Comparison of ENCODE assay signal across 7 mouse cellular contexts in genomic region chr14:61686821-61687341, GRCm38 (mm10).
DNase-seq lines count a peak whose midpoint lies in the region; ATAC-seq and TF ChIP-seq lines count a peak whose summit lies in the region.

No protein-coding gene starts in this region.

- peak; percentile 42 for DNase-seq in ZHBTc4 (ENCODE audit: low read depth, low spot score)
- peak; percentile 72 for DNase-seq in forebrain, embryonic 11.5 days (ENCODE audit: low spot score)
- DNase-seq in heart, postnatal 36 days: peak; percentile 62 to 73
- no peak for DNase-seq in midbrain, postnatal 0 days (ENCODE audit: low spot score)
- peak; percentile 47 to 53 for DNase-seq in thymus, postnatal 36 days

- H3K36me3 ChIP-seq in ES-Bruce4 (ENCODE audit: control insufficient read depth, insufficient read depth, low read length, poor library complexity, severe bottlenecking): no peaks in the 10 kb centered on the region
- H3K36me3 ChIP-seq in forebrain, embryonic 11.5 days (ENCODE audit: control insufficient read depth, insufficient read depth, low read length): no peaks in the 10 kb centered on the region
- no peaks in the 10 kb centered on the region for H3K36me3 ChIP-seq in limb, embryonic 13.5 days
- H3K36me3 ChIP-seq in midbrain, postnatal 0 days (ENCODE audit: insufficient read depth, low read length): no peaks in the 10 kb centered on the region

- H3K27me3 ChIP-seq in ES-Bruce4 (ENCODE audit: control insufficient read depth, insufficient read depth, low read length, poor library complexity, severe bottlenecking): peaks cover 35% of the 10 kb centered on the region
- H3K27me3 ChIP-seq in forebrain, embryonic 11.5 days (ENCODE audit: control insufficient read depth, insufficient read depth, low read length): peaks cover 51% of the 10 kb centered on the region
- peaks cover 60% of the 10 kb centered on the region for H3K27me3 ChIP-seq in limb, embryonic 13.5 days
- H3K27me3 ChIP-seq in midbrain, postnatal 0 days (ENCODE audit: insufficient read depth, low read length): peaks cover 45% of the 10 kb centered on the region

- peak overlapping the region; percentile 42; the same call in 1 of the 2 replicates for H3K9ac ChIP-seq in ES-Bruce4 (ENCODE audit: low read depth, poor library complexity, severe bottlenecking)
- H3K9ac ChIP-seq in forebrain, embryonic 11.5 days (ENCODE audit: low read length): peak overlapping the region; percentile 30; the same call in 1 of the 2 replicates
- H3K9ac ChIP-seq in limb, embryonic 13.5 days: peak overlapping the region; percentile 66
- no peak overlapping the region for H3K9ac ChIP-seq in midbrain, postnatal 0 days (replicated peaks; ENCODE audit: low read length, poor library complexity, severe bottlenecking)

- no peak overlapping the region for H3K27ac ChIP-seq in ES-Bruce4 (ENCODE audit: insufficient read depth, low read length)
- H3K27ac ChIP-seq in forebrain, embryonic 11.5 days (ENCODE audit: low read depth, low read length): no peak overlapping the region
- peak overlapping the region; percentile 44; the same call in 1 of the 2 replicates for H3K27ac ChIP-seq in limb, embryonic 13.5 days
- no peak overlapping the region for H3K27ac ChIP-seq in midbrain, postnatal 0 days (ENCODE audit: low read depth, low read length)

- intact Hi-C loops in heart, postnatal 36 days (cut with DNase I): loop anchor here (5.0 to 10.0 kb wide), 4 partner anchors 50 to 358 kb away; partner anchors contain the start of gene Trim13

- 0% methylated on average over 33 of the region's 33 CpGs for whole genome bisulfite sequencing in forebrain, embryonic 11.5 days
- WGBS in limb, embryonic 13.5 days: under 1% methylated on average over 33 of the region's 33 CpGs
- WGBS in midbrain, postnatal 0 days: under 1% methylated on average over 33 of the region's 33 CpGs

- peak overlapping the region; percentile 38 for H3K4me3 ChIP-seq in ES-Bruce4 (ENCODE audit: low read depth, low read length)
- peak overlapping the region; percentile 28 for H3K4me3 ChIP-seq in forebrain, embryonic 11.5 days (ENCODE audit: low read depth, low read length)
- peak overlapping the region; percentile 47 for H3K4me3 ChIP-seq in limb, embryonic 13.5 days
- H3K4me3 ChIP-seq in midbrain, postnatal 0 days (ENCODE audit: low read depth, low read length): peak overlapping the region; percentile 6; the same call in 1 of the 2 replicates

- no peaks in the 10 kb centered on the region for H3K4me1 ChIP-seq in ES-Bruce4 (ENCODE audit: control insufficient read depth, insufficient read depth, low read length)
- peaks cover 28% of the 10 kb centered on the region for H3K4me1 ChIP-seq in forebrain, embryonic 11.5 days (replicated peaks; ENCODE audit: control insufficient read depth, insufficient read depth, low read length)
- H3K4me1 ChIP-seq in limb, embryonic 13.5 days: peaks cover 63% of the 10 kb centered on the region
- H3K4me1 ChIP-seq in midbrain, postnatal 0 days (ENCODE audit: insufficient read depth, low read length): 0 out of 2 replicates have a peak, but pooled peaks cover 3% of the 10 kb centered on the region

- TF ChIP-seq CTCF in ES-Bruce4 (IDR thresholded peaks at IDR 0.05; ENCODE audit: low read depth, low read length): no peak
- no peak for TF ChIP-seq CTCF in midbrain, postnatal 0 days (IDR thresholded peaks at IDR 0.05)

- H3K4me2 ChIP-seq in forebrain, embryonic 11.5 days (ENCODE audit: low read depth, low read length, severe bottlenecking): peak overlapping the region; percentile 65
- peak overlapping the region; percentile 96 for H3K4me2 ChIP-seq in limb, embryonic 13.5 days (replicated peaks)
- peak overlapping the region; percentile 28 for H3K4me2 ChIP-seq in midbrain, postnatal 0 days (ENCODE audit: low read depth, low read length, poor library complexity, severe bottlenecking)

- TF ChIP-seq POLR2A in ES-Bruce4 (IDR thresholded peaks at IDR 0.05; ENCODE audit: insufficient read depth, low read length): no peak

- ATAC-seq in forebrain, embryonic 11.5 days (replicated peaks; ENCODE audit: low FRiP score): no peak
- ATAC-seq in limb, embryonic 13.5 days (ENCODE audit: low FRiP score, low read depth): no peak
- ATAC-seq in midbrain, postnatal 0 days (ENCODE audit: low FRiP score): no peak

- H3K9me3 ChIP-seq in ES-Bruce4 (replicated peaks; ENCODE audit: control insufficient read depth, insufficient read depth, low read length, poor library complexity, severe bottlenecking): no peaks in the 10 kb centered on the region
- no peaks in the 10 kb centered on the region for H3K9me3 ChIP-seq in forebrain, embryonic 11.5 days (ENCODE audit: control insufficient read depth, low read length)
- no peaks in the 10 kb centered on the region for H3K9me3 ChIP-seq in limb, embryonic 13.5 days
- no peaks in the 10 kb centered on the region for H3K9me3 ChIP-seq in midbrain, postnatal 0 days (ENCODE audit: low read length)

- TF ChIP-seq EP300 in ES-Bruce4 (IDR thresholded peaks at IDR 0.05; ENCODE audit: insufficient read depth, low read depth, low read length): no peak

Comparison
In these comparisons a context has a peak if more than half of its experiments do, and no peak if none do; other contexts are left out.
1. H3K4me2 ChIP-seq: peak in every context shown above with its lines; median percentile 96 in limb, embryonic 13.5 days; 65 in forebrain, embryonic 11.5 days; 28 in midbrain, postnatal 0 days.